Mouse (Mus musculus): Measurements from ENCODE around the gene Fbxo39. TPM values are rescaled to one million over a fixed set of nuclear protein-coding genes. Genes with fewer than 3 reads are reported as not detected.

The Fbxo39 gene
- polyA plus RNA-seq, 1 experiment from 2014 or later: not detected

DNA sequence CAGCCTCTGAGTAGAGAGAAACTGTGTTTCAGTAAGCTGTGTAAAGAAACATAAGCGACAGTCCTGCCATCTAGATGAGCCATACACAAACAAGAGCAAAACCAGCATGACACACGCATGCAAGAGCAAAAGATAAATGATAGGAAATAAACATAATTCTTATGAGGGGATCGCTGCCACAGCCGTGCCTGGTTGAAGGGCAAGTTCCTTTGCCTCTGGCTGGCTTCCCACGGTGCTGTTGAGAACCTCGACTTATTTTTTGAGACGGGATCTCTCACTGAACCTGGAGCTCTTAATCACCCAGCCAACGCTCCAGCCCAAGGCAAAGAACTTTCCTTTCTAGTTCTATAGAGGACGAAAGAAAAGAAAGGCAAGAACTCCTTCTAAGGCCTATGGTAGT lies 51.9 kb downstream of the Fbxo39 start:
- Histone ChIP-seq H3K4me1 (ENCODE audit: control insufficient read depth, insufficient read depth, low read length) (peaks cover 5% of the 10 kb centered on the region; the same call in 1 of the 2 replicates), H3K9me3 (ENCODE audit: control insufficient read depth, low read length) (no peaks in the 10 kb centered on the region), H3K4me3 (replicated peaks; ENCODE audit: low read depth, low read length) (no peak overlapping the region), H3K27ac (replicated peaks; ENCODE audit: low read depth, low read length) (no peak overlapping the region), H3K9ac (replicated peaks; ENCODE audit: low read length) (no peak overlapping the region), H3K36me3 (ENCODE audit: control insufficient read depth, insufficient read depth, low read length) (no peaks in the 10 kb centered on the region), H3K27me3 (ENCODE audit: control insufficient read depth, insufficient read depth, low read length) (no peaks in the 10 kb centered on the region), H3K4me2 (ENCODE audit: low read length) (no peak overlapping the region)
- 86% methylated on average over 9 of the region's 9 CpGs for WGBS
- ATAC-seq (ENCODE audit: low FRiP score, low TSS enrichment): no peak
- no peak for DNase-seq

DNA sequence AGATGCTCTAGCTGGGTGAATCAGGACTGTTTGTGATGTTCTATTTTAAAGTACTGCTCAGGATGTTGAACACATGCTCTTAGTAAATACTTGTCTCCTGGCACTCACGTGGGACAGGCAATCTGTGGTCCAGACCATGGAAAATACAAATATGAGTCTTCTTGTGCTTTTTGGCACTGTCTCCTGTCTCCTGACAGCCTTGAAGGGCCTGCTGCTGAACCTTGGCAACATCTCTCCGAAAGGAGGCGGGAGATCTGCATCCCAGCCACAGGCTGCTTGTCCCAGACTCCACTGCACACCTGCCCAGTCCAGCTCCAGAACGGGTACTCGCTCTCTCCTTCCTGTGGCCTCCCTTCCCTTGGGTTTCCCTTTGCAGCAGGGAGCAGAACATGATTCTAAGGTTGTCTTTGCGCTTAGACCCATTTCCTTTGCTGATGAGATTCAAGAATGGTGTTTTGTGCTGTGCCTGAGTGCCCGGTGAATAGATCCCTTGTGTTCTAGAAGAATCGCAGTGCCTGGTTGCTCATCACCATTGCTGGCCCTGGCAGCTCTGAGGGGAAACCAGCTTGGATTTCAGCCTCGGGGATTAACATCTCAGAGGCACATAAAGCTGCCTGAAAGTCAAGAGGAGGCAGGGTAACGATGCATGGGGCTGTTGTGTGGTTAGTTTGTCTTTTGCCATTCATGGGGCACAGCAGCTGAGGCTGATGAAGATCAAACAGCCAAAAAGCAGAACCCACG lies 53.9 kb downstream of the Fbxo39 start:
- DNase-seq (peak; percentile 8), ATAC-seq (ENCODE audit: low FRiP score, low TSS enrichment) (no peak)
- Histone ChIP-seq H3K4me3 (replicated peaks; ENCODE audit: low read depth, low read length) (no peak overlapping the region), H3K9ac (replicated peaks; ENCODE audit: low read length) (no peak overlapping the region), H3K36me3 (ENCODE audit: control insufficient read depth, insufficient read depth, low read length) (no peaks in the 10 kb centered on the region), H3K4me1 (ENCODE audit: control insufficient read depth, insufficient read depth, low read length) (no peaks in the 10 kb centered on the region), H3K27ac (replicated peaks; ENCODE audit: low read depth, low read length) (no peak overlapping the region), H3K9me3 (ENCODE audit: control insufficient read depth, low read length) (no peaks in the 10 kb centered on the region), H3K4me2 (ENCODE audit: low read length) (no peak overlapping the region), H3K27me3 (ENCODE audit: control insufficient read depth, insufficient read depth, low read length) (no peaks in the 10 kb centered on the region)
- WGBS: 53% methylated on average over 11 of the region's 11 CpGs

Other genes with a start within 250 kb of the Fbxo39 start
- 4.0 and 5.0 TPM in 2 replicates for gene Pitpnm3, start 178.7 kb upstream of the Fbxo39 start, polyA plus RNA-seq (2014; fragmentation: Nextera tagmentation; extraction: Ambion mirVana)
- 0.12 and 0.19 TPM in 2 replicates for gene Gm43951, start 107.6 kb upstream of the Fbxo39 start, polyA plus RNA-seq (2014; fragmentation: Nextera tagmentation; extraction: Ambion mirVana)
- 16.9 and 22.2 TPM in 2 replicates for gene 4933427D14Rik, start 107.0 kb upstream of the Fbxo39 start, polyA plus RNA-seq (2014; fragmentation: Nextera tagmentation; extraction: Ambion mirVana)
- 137 and 150 TPM in 2 replicates for gene Txndc17, start 106.9 kb upstream of the Fbxo39 start, polyA plus RNA-seq (2014; fragmentation: Nextera tagmentation; extraction: Ambion mirVana)
- gene Med31, start 98.9 kb upstream of the Fbxo39 start, polyA plus RNA-seq (2014; fragmentation: Nextera tagmentation; extraction: Ambion mirVana): 61.1 and 68.5 TPM in 2 replicates
- 1.0 and 2.0 TPM in 2 replicates for gene Slc13a5, start 47.2 kb upstream of the Fbxo39 start, polyA plus RNA-seq (2014; fragmentation: Nextera tagmentation; extraction: Ambion mirVana)
- gene Xaf1, start 12.8 kb upstream of the Fbxo39 start, polyA plus RNA-seq (2014; fragmentation: Nextera tagmentation; extraction: Ambion mirVana): 1.1 and 3.3 TPM in 2 replicates
- gene Tekt1, start 48.0 kb downstream of the Fbxo39 start, polyA plus RNA-seq (2014; fragmentation: Nextera tagmentation; extraction: Ambion mirVana): 6.9 and 9.0 TPM in 2 replicates
- 2.9 and 4.5 TPM in 2 replicates for gene Smtnl2, start 97.3 kb downstream of the Fbxo39 start, polyA plus RNA-seq (2014; fragmentation: Nextera tagmentation; extraction: Ambion mirVana)
- gene Ggt6, start 121.1 kb downstream of the Fbxo39 start, polyA plus RNA-seq (2014; fragmentation: Nextera tagmentation; extraction: Ambion mirVana): not detected in 2 replicates
- 52.0 and 66.0 TPM in 2 replicates for gene Mybbp1a, start 126.9 kb downstream of the Fbxo39 start, polyA plus RNA-seq (2014; fragmentation: Nextera tagmentation; extraction: Ambion mirVana)
- 12.6 TPM in 2 replicates for gene Spns2, start 175.5 kb downstream of the Fbxo39 start, polyA plus RNA-seq (2014; fragmentation: Nextera tagmentation; extraction: Ambion mirVana)
- gene Spns3, start 236.1 kb downstream of the Fbxo39 start, polyA plus RNA-seq (2014; fragmentation: Nextera tagmentation; extraction: Ambion mirVana): 0.11 TPM in 1 of 2 replicates, not detected in the other